Mouse (Mus musculus): ENCODE results near the gene Adar. TPM values are rescaled to one million over a fixed set of nuclear protein-coding genes. Genes with fewer than 3 reads are reported as not detected.

Adar gene
- polyA plus RNA-seq, 1 experiment from 2014 or later = 7.5 TPM

DNA sequence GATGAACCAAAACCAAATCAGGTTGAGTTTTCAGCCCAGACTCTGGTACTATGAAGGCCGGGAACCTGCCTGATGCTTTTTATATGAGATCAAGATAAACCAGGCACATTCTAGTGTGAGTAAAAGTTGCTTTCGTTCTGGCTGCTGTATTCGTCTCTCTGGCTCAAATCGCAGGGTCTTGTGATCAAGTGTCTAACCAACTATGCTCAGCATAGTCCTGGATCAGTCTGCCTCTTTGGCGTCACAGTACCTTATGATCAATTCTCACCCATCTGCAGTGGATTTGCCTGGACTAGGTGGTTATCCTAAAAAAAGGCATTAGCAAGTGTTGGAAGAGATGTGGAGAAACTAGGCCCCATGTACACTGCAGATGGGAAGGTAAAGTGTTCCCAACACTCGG lies 10.8 kb upstream of the Adar start:
- 72% methylated on average over 6 of the region's 6 CpGs for WGBS
- no peak for ATAC-seq

DNA sequence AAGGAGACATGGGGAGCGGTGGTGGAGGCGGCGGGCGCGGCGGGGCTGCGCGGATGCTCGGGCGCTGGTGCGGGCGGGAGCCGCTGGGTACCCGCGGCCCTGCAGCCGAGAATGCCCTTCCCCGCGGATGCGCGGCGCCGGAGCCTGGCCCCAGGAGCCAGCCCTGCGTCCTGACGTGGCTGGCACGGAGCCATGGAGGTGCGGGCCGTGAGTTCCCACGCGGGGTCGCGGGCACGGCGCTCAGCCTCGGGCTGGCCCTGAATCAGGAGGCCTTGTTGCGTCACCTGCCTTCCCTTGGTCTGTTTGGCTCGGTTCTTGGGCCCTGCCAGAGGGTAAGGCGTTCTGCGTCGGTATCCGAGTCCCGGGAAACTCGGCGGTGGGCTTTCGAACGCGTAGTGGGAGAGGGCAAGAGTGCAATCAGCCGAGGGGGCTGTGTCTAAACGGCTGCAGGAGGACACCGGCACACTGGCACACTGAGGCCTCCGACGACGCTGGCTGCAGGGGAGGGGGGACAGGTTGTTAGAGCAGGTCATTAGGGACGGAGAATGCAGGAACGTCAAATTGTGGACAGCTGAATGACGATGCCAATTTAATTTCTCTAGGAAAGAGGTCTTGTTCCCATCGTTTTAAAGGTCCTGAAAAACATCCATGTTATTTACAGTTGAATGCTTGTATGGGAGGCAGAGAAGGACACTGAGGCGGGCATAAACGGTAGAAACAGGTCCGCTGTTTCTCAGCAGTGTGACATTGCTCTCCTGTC lies 565 bp downstream of the Adar start:
- Histone ChIP-seq H3K4me2 (replicated peaks; ENCODE audit: low read depth, low read length) (peak overlapping the region; percentile 99), H3K9me3 (ENCODE audit: low read length) (no peaks in the 10 kb centered on the region), H3K4me3 (ENCODE audit: low read depth, low read length) (peak overlapping the region; percentile 74), H3K36me3 (ENCODE audit: insufficient read depth, low read length) (no peaks in the 10 kb centered on the region), H3K9ac (replicated peaks; ENCODE audit: low read depth) (peak overlapping the region; percentile 56), H3K27me3 (replicated peaks; ENCODE audit: insufficient read depth, low read length) (no peaks in the 10 kb centered on the region), H3K27ac (ENCODE audit: low read length) (no peak overlapping the region), H3K4me1 (ENCODE audit: insufficient read depth, low read depth, low read length) (peaks cover 4% of the 10 kb centered on the region; the same call in 1 of the 2 replicates)
- TF ChIP-seq EP300 (IDR thresholded peaks at IDR 0.05) (no peak), CTCF (IDR thresholded peaks at IDR 0.05) (no peak)
- DNase-seq (ENCODE audit: low spot score) (peak; percentile 43), ATAC-seq (peak; percentile 68)
- WGBS = 2% methylated on average over 39 of the region's 59 CpGs

More for the DNA sequence above, 10.8 kb upstream of the Adar start:
- Histone ChIP-seq H3K27ac (ENCODE audit: low read length) (no peak overlapping the region), H3K9ac (replicated peaks; ENCODE audit: low read depth) (no peak overlapping the region), H3K4me2 (replicated peaks; ENCODE audit: low read depth, low read length) (no peak overlapping the region), H3K4me3 (ENCODE audit: low read depth, low read length) (no peak overlapping the region), H3K9me3 (ENCODE audit: low read length) (no peaks in the 10 kb centered on the region), H3K36me3 (ENCODE audit: insufficient read depth, low read length) (no peaks in the 10 kb centered on the region), H3K27me3 (replicated peaks; ENCODE audit: insufficient read depth, low read length) (no peaks in the 10 kb centered on the region), H3K4me1 (ENCODE audit: insufficient read depth, low read depth, low read length) (no peaks in the 10 kb centered on the region)
- TF ChIP-seq CTCF (IDR thresholded peaks at IDR 0.05) (no peak), EP300 (IDR thresholded peaks at IDR 0.05) (no peak)
- DNase-seq (ENCODE audit: low spot score) = no peak

DNA sequence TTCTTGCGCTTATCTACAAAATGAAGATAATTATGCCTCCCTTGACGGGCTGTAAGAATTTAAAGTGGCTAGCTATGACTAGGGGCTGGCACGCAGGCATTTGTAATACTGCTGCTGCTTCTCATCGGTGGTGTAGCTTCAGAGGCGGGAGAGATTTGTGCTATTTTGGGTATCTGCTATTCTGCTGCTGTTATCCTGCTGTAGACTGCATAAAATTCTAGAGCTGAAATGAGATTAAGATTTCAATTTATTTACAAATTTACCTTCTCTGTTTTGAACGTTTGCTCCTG lies 1.1 kb downstream of the Adar start:
- ATAC-seq (no peak), DNase-seq (ENCODE audit: low spot score) (no peak)
- H3K36me3 ChIP-seq (ENCODE audit: insufficient read depth, low read length) = no peaks in the 10 kb centered on the region
- no peaks in the 10 kb centered on the region for H3K9me3 ChIP-seq (ENCODE audit: low read length)
- peaks cover 4% of the 10 kb centered on the region; the same call in 1 of the 2 replicates for H3K4me1 ChIP-seq (ENCODE audit: insufficient read depth, low read depth, low read length)
- TF ChIP-seq EP300 (IDR thresholded peaks at IDR 0.05) (no peak), CTCF (IDR thresholded peaks at IDR 0.05) (no peak)
- 42% methylated on average over 6 of the region's 6 CpGs for WGBS
- no peak overlapping the region for H3K27ac ChIP-seq (ENCODE audit: low read length)
- H3K27me3 ChIP-seq (replicated peaks; ENCODE audit: insufficient read depth, low read length) = no peaks in the 10 kb centered on the region
- H3K4me3 ChIP-seq (ENCODE audit: low read depth, low read length) = no peak overlapping the region
- no peak overlapping the region for H3K9ac ChIP-seq (replicated peaks; ENCODE audit: low read depth)
- peak overlapping the region; percentile 99 for H3K4me2 ChIP-seq (replicated peaks; ENCODE audit: low read depth, low read length)

DNA sequence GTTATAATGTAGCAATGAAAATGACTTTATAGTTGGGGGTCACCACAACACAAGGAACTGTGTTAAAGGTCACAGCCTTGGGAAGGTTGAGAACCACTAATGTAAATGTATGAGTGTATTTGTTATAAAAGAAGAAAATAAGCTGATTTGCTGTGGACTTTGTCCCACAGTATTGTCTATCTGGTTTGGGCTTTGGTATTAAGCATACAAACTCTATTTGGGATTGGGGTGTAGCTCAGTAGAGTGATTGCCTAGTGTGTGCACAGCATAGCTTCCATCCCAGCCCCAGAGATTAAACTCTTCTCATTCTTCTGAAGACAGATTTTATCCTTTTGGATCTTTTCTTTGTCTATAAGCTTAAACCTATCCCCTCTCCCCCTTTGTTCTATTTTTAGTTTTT lies 7.2 kb downstream of the Adar start:
- Histone ChIP-seq H3K27me3 (replicated peaks; ENCODE audit: insufficient read depth, low read length) (no peaks in the 10 kb centered on the region), H3K36me3 (ENCODE audit: insufficient read depth, low read length) (no peaks in the 10 kb centered on the region), H3K4me3 (ENCODE audit: low read depth, low read length) (no peak overlapping the region), H3K27ac (ENCODE audit: low read length) (no peak overlapping the region), H3K4me1 (ENCODE audit: insufficient read depth, low read depth, low read length) (no peaks in the 10 kb centered on the region), H3K4me2 (replicated peaks; ENCODE audit: low read depth, low read length) (no peak overlapping the region), H3K9ac (replicated peaks; ENCODE audit: low read depth) (no peak overlapping the region), H3K9me3 (ENCODE audit: low read length) (no peaks in the 10 kb centered on the region)
- TF ChIP-seq CTCF (IDR thresholded peaks at IDR 0.05) (no peak), EP300 (IDR thresholded peaks at IDR 0.05) (no peak)
- ATAC-seq (no peak), DNase-seq (ENCODE audit: low spot score) (no peak)

DNA sequence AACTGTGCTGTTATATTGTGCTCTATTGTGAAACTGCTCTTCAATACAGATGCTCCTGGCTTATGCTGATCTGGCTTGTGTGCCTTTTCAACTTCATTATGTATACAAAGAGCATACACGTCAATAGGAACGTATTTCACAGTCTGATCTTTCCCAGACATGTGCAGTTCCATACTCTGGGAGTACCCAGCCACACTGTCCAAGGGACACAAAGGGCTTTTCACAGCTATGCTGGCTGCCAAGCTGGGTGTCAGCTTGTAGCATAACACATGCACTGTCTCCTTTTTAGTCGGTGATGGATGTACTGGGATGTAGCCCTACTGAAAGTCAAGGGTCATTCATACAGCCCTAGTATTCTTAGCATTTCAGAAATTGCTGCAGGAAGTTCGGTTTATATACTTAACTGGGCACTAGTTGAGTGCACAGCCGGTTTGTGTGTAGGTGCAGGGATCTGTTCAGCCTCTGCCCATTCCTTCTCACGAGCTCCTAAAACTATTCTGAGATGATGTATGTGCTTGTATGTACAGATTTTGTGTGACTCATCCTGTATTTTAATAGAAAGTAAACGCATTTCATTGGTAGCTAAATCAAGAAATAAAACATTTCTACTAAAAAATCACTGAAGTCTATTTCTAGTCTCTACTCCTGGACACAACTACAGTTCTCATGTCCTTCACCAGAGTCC lies 8.7 kb downstream of the Adar start:
- TF ChIP-seq CTCF (IDR thresholded peaks at IDR 0.05) = no peak
- TF ChIP-seq EP300 (IDR thresholded peaks at IDR 0.05) = no peak
- Histone ChIP-seq H3K9ac (replicated peaks; ENCODE audit: low read depth) (no peak overlapping the region), H3K4me3 (ENCODE audit: low read depth, low read length) (no peak overlapping the region), H3K4me2 (replicated peaks; ENCODE audit: low read depth, low read length) (no peak overlapping the region), H3K4me1 (ENCODE audit: insufficient read depth, low read depth, low read length) (no peaks in the 10 kb centered on the region), H3K36me3 (ENCODE audit: insufficient read depth, low read length) (no peaks in the 10 kb centered on the region), H3K27ac (ENCODE audit: low read length) (no peak overlapping the region), H3K9me3 (ENCODE audit: low read length) (no peaks in the 10 kb centered on the region), H3K27me3 (replicated peaks; ENCODE audit: insufficient read depth, low read length) (no peaks in the 10 kb centered on the region)
- WGBS = 48% methylated on average over 7 of the region's 7 CpGs
- ATAC-seq (peak; percentile 23; the same call in 1 of the 2 replicates), DNase-seq (ENCODE audit: low spot score) (no peak)

DNA sequence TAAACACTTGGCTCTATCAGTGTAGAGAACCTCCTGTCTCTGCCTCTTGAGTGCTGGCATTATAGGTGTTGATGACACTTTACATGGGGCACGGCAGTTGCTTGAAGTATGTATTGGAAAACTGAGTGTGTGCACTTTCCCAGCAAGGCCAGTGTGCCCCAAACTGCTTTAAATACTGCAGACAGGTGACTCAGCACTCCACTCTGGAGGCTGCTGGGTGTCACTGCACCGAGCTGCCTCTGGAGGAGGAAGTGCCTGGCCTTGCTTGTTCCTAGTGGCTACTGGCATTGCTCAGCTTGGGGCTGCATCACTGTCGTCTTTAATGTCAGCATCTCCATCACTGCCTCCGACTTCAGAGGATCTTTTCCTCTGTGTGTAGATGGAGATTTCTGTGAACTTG lies 12.2 kb downstream of the Adar start:
- TF ChIP-seq CTCF (IDR thresholded peaks at IDR 0.05) (peak; percentile 80), EP300 (IDR thresholded peaks at IDR 0.05) (no peak)
- H3K9me3 ChIP-seq (ENCODE audit: low read length) = no peaks in the 10 kb centered on the region
- DNase-seq (ENCODE audit: low spot score) (peak; percentile 75), ATAC-seq (peak; percentile 29; the same call in 1 of the 2 replicates)
- 8% methylated on average over 4 of the region's 4 CpGs for WGBS
- no peak overlapping the region for H3K4me2 ChIP-seq (replicated peaks; ENCODE audit: low read depth, low read length)
- H3K9ac ChIP-seq (replicated peaks; ENCODE audit: low read depth) = no peak overlapping the region
- H3K4me3 ChIP-seq (ENCODE audit: low read depth, low read length) = no peak overlapping the region
- H3K27me3 ChIP-seq (replicated peaks; ENCODE audit: insufficient read depth, low read length) = no peaks in the 10 kb centered on the region
- no peaks in the 10 kb centered on the region for H3K36me3 ChIP-seq (ENCODE audit: insufficient read depth, low read length)
- H3K27ac ChIP-seq (ENCODE audit: low read length) = no peak overlapping the region
- H3K4me1 ChIP-seq (ENCODE audit: insufficient read depth, low read depth, low read length) = peaks cover 8% of the 10 kb centered on the region

Measured in lung, postnatal 0 days (tissue).